Mouse (Mus musculus) cerebellum, postnatal 4 days (tissue): ENCODE measurements around the gene Rasgef1a.

ENCODE experiments used
- DNase-seq, 2 experiments: peaks; one replicate each; pipeline ENCODE4 v3.0.0; 2022; ENCODE audit warnings: low spot score in 2 of 2, mixed read lengths in 1 of 2

Gene Rasgef1a

DNA sequence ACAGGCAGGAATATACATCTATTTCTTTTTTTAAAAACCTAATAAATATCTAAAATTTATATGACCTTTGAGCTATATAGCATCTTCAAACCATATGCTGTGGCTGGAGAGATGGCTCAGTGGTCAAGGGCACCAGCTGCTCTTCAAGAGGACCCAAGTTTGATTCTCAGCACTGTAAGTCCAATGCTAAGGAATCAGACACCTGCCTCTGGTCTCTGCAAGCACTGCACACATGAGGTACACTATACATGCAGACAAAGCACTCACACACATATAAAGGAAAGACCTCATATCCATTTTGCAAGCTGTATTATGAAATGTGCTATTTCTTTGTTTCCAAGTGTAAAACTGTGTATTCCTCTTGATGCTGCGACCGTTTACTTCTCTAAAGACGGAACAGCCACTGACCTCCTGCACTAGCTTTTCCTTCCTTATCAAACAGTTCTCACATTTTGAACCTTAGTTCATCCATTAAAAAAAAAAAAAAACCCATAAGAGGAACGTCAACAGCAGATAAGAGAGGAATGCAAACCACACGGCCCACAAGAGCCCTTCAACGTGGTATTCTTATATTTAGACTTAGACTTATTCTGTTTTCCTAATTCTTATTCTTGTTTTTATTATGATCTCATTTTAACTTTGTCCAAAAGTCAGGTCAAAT lies 116.7 kb downstream of the Rasgef1a start:
- DNase-seq, result no peak

- DNase-seq, result no peak
Measured at GRCm38 (mm10) chr6:118130022-118130421, 118.8 kb downstream of the Rasgef1a start.

DNA sequence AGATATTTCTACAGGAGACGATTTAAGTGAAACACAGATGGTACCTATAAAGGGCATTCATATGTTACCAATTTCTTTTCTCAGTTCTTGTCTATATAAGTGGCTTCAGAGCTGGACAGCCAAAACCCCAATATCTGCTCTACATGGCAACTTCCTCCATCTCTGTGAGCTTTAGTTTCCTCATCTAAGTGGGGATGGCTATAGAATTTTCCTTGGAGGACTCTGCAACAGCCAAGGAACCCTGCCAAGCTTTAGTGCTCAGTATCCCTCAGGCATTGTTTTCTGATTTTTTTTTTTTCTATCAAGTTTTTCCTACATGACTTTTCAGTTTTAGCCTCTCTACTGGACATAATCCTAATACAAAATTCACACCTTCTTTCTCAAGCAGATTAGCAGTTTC lies 123.2 kb downstream of the Rasgef1a start:
- DNase-seq, result no peak

DNA sequence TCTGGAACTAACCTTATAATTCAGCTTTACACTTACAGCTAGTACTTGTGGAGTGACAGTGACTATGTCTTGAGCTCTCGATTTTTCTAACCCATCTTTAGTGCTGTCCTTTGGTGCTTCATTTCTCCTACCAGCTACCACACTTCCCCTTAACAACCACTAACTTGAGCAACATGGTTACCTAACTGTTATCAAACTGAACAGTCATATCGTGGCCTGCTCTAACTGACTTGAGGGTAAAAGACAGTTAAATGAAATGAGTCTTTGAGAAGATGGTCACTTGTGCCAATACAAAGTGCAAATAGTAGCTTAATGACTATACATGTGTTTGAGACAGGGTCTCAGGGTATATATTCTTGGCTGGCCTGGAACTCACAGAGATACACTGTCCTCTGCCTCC lies 125.9 kb downstream of the Rasgef1a start:
- DNase-seq, result no peak

- DNase-seq, result peak; percentile 90 to 95
Measured at GRCm38 (mm10) chr6:118138731-118139709, 127.8 kb downstream of the Rasgef1a start, which contains the start of gene Csgalnact2. Gene Csgalnact2 (minus strand): TSS chr6:118139140.

DNA sequence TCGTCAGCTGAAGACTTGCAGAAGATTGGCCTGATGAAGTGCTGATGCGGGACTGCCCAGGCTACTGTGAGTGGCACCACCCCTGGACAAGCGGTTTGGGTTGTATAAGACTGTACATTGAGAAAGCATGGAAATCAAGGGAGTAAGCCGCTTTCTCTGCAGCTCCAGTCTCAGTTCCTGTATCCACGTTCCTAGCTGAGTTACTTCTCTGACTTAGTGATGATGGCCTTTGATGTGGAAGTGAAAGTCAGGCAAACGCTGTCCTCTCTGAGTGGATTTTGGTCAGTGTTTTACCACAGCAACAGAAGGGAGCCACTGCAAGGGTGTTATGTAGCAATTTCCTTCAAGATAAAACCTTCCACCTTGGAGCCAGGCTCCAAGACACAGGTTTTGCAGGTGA lies 129.7 kb downstream of the Rasgef1a start:
- DNase-seq, result no peak
